Mouse (Mus musculus) intestine, postnatal 0 days (tissue): Measurements from ENCODE around the gene Ntm. TPM values are rescaled to one million over a fixed set of nuclear protein-coding genes. Genes with fewer than 3 reads are reported as not detected.

Experiments
- ATAC-seq: fragments of 200-750 bp; cut with Nextera tagmentation; 2 replicates; pipeline ENCODE4 v1.8.0; 2017; ENCODE audit warnings: mild to moderate bottlenecking, moderate TSS enrichment, moderate library complexity
- H3K27ac ChIP-seq: fragments of 300-500 bp; sonication (generic); 2 replicates; pipeline ENCODE4 v1.5.1; 2014; ENCODE audit warnings: mild to moderate bottlenecking, low read depth, low read length, moderate library complexity
- H3K27me3 ChIP-seq: fragments of 300-500 bp; sonication (generic); replicated peaks from 2 replicates; pipeline ENCODE4 v1.6.1; 2014; ENCODE audit warnings: low read length, mixed read lengths; ENCODE audit not compliant: control insufficient read depth, insufficient read depth
- H3K36me3 ChIP-seq: fragments of 300-500 bp; sonication (generic); 2 replicates; pipeline ENCODE4 v1.6.1; 2014; ENCODE audit warnings: mild to moderate bottlenecking, moderate library complexity; ENCODE audit not compliant: control insufficient read depth, insufficient read depth
- H3K4me1 ChIP-seq: fragments of 300-500 bp; sonication (generic); replicated peaks from 2 replicates; pipeline ENCODE4 v1.6.1; 2014; ENCODE audit warnings: antibody characterized with exemption, low read length, mixed read lengths; ENCODE audit not compliant: control insufficient read depth, insufficient read depth
- H3K4me2 ChIP-seq: fragments of 300-500 bp; sonication (generic); replicated peaks from 2 replicates; pipeline ENCODE4 v1.6.1; 2014; ENCODE audit warnings: low read depth, mild to moderate bottlenecking, moderate library complexity
- H3K4me3 ChIP-seq: fragments of 300-500 bp; sonication (generic); 2 replicates; pipeline ENCODE4 v1.5.1; 2014; ENCODE audit warnings: low read depth, low read length
- H3K9ac ChIP-seq: fragments of 300-500 bp; sonication (generic); 2 replicates; pipeline ENCODE4 v1.6.1; 2014; ENCODE audit warnings: mild to moderate bottlenecking, low read depth, low read length
- H3K9me3 ChIP-seq: fragments of 300-500 bp; sonication (generic); 2 replicates; pipeline ENCODE4 v1.6.1; 2016; ENCODE audit warnings: mixed run types; ENCODE audit not compliant: control insufficient read depth
- CTCF ChIP-seq: sonication (generic); IDR thresholded peaks from 2 replicates; pipeline ENCODE4 v1.5.1; 2016; ENCODE audit warnings: low read depth, mild to moderate bottlenecking, control low read depth, antibody characterized with exemption, moderate library complexity
- WGBS: fragments of 180-500 bp; shearing (Covaris S2); extraction: QIAGEN DNeasy Blood & Tissue Kit; methylation state at CpG from one replicate; pipeline ENCODE4 v1.1.7; 2014; 5-methylcytosine and 5-hydroxymethylcytosine counted together
- polyA plus RNA-seq: library from polyadenylated mRNA; unstranded; fragments of >200 nt; fragmentation: Nextera tagmentation; extraction: Ambion mirVana; gene quantifications from 2 replicates; pipeline ENCODE4 v1.2.1, GENCODE M21; 2015

Gene Ntm
- polyA plus RNA-seq, 1 experiment from 2014 or later = 1.1 TPM

DNA sequence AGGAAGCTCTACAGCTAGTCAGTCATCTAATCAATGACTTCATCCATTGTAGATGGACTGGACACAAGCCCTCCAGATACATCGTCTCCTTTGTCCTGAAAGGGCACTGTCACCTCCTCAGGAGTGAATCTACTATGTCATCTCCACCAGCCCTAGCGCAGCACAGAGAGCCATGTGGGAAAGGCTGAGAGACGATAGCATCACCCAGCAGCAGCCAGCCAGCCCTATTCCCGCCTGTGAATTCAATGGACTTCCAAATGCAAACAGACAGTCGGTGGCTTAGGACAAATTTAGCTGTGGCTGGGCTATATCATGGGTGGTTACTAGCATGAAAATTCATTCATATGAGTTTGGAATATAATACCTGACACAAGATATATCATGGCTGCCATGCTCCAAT is 70.1 kb downstream of the Ntm start:
- Histone ChIP-seq H3K4me3 (no peak overlapping the region), H3K4me2 (no peak overlapping the region), H3K27ac (no peak overlapping the region), H3K27me3 (no peaks in the 10 kb centered on the region), H3K9ac (no peak overlapping the region), H3K4me1 (no peaks in the 10 kb centered on the region), H3K36me3 (no peaks in the 10 kb centered on the region), H3K9me3 (no peaks in the 10 kb centered on the region)
- TF ChIP-seq CTCF = no peak
- ATAC-seq = no peak
- WGBS = 76% methylated on average over 5 of the region's 5 CpGs

- no peaks in the 10 kb centered on the region for H3K36me3 ChIP-seq
- H3K4me1 ChIP-seq = no peaks in the 10 kb centered on the region
- no peak overlapping the region for H3K27ac ChIP-seq
- H3K4me2 ChIP-seq = no peak overlapping the region
- H3K4me3 ChIP-seq = no peak overlapping the region
- 79% methylated on average over 3 of the region's 3 CpGs for WGBS
- ATAC-seq = no peak
- H3K9ac ChIP-seq = no peak overlapping the region
- H3K9me3 ChIP-seq = no peaks in the 10 kb centered on the region
- H3K27me3 ChIP-seq = no peaks in the 10 kb centered on the region
- no peak for TF ChIP-seq CTCF
These were observed 74.2 kb downstream of the Ntm start for GRCm38 (mm10) chr9:29888712-29889111.

GRCm38 (mm10) chr9:29887924-29888323 is 75.0 kb downstream of the Ntm start:
- TF ChIP-seq CTCF = no peak
- Histone ChIP-seq H3K36me3 (no peaks in the 10 kb centered on the region), H3K4me1 (no peaks in the 10 kb centered on the region), H3K27ac (no peak overlapping the region), H3K9me3 (no peaks in the 10 kb centered on the region), H3K4me3 (no peak overlapping the region), H3K9ac (no peak overlapping the region), H3K27me3 (no peaks in the 10 kb centered on the region), H3K4me2 (no peak overlapping the region)
- no peak for ATAC-seq
- 77% methylated on average over 5 of the region's 5 CpGs for whole genome bisulfite sequencing

GRCm38 (mm10) chr9:29884062-29884461 is 78.9 kb downstream of the Ntm start:
- Histone ChIP-seq H3K9ac (no peak overlapping the region), H3K27ac (no peak overlapping the region), H3K9me3 (no peaks in the 10 kb centered on the region), H3K4me3 (no peak overlapping the region), H3K4me2 (no peak overlapping the region), H3K27me3 (no peaks in the 10 kb centered on the region), H3K36me3 (no peaks in the 10 kb centered on the region), H3K4me1 (no peaks in the 10 kb centered on the region)
- 80% methylated on average over 3 of the region's 3 CpGs for WGBS
- no peak for TF ChIP-seq CTCF
- ATAC-seq = no peak

- no peak overlapping the region for H3K27ac ChIP-seq
- no peaks in the 10 kb centered on the region for H3K9me3 ChIP-seq
- H3K4me3 ChIP-seq = no peak overlapping the region
- no peak overlapping the region for H3K9ac ChIP-seq
- H3K27me3 ChIP-seq = no peaks in the 10 kb centered on the region
- no peaks in the 10 kb centered on the region for H3K36me3 ChIP-seq
- no peak overlapping the region for H3K4me2 ChIP-seq
- no peaks in the 10 kb centered on the region for H3K4me1 ChIP-seq
- no peak for ATAC-seq
- TF ChIP-seq CTCF = no peak
- WGBS = 83% methylated on average over 5 of the region's 5 CpGs
These were observed 81.3 kb downstream of the Ntm start for GRCm38 (mm10) chr9:29881614-29882013.

DNA sequence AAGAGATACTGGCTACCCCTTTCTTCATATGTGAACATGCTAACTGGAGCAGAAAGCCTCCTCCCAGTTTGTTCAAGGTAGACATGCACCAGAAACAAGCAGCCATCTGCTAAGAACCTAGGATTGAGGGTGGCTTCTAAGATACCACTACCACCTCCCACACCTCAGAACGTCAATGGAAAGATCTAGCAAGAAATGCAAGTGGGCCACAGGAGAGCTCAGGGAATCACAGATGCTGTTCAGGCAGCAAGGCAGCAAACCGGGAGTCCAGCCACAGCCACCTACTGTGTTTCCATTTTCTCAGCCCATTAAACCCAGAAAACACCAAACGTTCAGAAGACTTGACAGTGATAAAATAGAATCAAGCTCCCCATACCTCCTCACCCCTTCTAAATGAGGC is 85.4 kb downstream of the Ntm start:
- no peak for ATAC-seq
- Histone ChIP-seq H3K4me2 (no peak overlapping the region), H3K9ac (no peak overlapping the region), H3K27ac (no peak overlapping the region), H3K27me3 (no peaks in the 10 kb centered on the region), H3K4me3 (no peak overlapping the region), H3K9me3 (no peaks in the 10 kb centered on the region), H3K4me1 (no peaks in the 10 kb centered on the region), H3K36me3 (no peaks in the 10 kb centered on the region)
- WGBS = 70% methylated on average over 3 of the region's 3 CpGs
- no peak for TF ChIP-seq CTCF

DNA sequence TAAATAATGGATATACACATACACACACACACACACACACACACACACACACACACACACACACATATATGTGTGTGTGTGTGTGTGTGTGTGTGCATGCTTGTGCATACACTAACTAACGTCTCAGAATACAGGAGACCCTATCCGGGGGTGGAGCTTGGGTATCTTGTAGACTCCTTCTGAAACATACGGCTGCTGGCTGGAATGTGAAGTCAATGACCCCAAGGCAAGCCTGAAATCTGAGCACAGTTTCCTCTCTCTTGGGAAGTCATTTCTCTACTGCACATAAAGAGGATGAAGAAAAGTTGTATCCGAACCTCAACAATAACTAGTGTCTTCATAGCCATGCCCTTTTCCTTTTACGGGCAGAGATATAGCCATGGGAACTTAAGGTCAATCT is 95.2 kb downstream of the Ntm start:
- 62% methylated on average over 5 of the region's 5 CpGs for WGBS
- no peaks in the 10 kb centered on the region for H3K9me3 ChIP-seq
- no peak for ATAC-seq

More for the DNA sequence above, 95.2 kb downstream of the Ntm start:
- no peaks in the 10 kb centered on the region for H3K27me3 ChIP-seq
- H3K4me3 ChIP-seq = no peak overlapping the region
- no peaks in the 10 kb centered on the region for H3K36me3 ChIP-seq
- no peak for TF ChIP-seq CTCF
- no peak overlapping the region for H3K4me2 ChIP-seq
- H3K27ac ChIP-seq = no peak overlapping the region
- no peak overlapping the region for H3K9ac ChIP-seq
- no peaks in the 10 kb centered on the region for H3K4me1 ChIP-seq
